Mouse (Mus musculus) CH12.LX (cell line): ENCODE measurements around the gene Pdzd9. TPM values are rescaled to one million over a fixed set of nuclear protein-coding genes. Genes with fewer than 3 reads are reported as not detected.

ENCODE experiments used
- DNase-seq: peaks from one replicate; pipeline ENCODE4 v3.0.0-alpha.2; 2013; ENCODE audit errors: extremely low read depth
- H3K27ac ChIP-seq: 2 replicates; pipeline ENCODE4 v1.5.1; 2012; ENCODE audit warnings: low read depth, mild to moderate bottlenecking, control low read depth, moderate library complexity; ENCODE audit not compliant: insufficient read depth
- H3K27me3 ChIP-seq: replicated peaks from 2 replicates; pipeline ENCODE3; 2012; ENCODE audit warnings: inconsistent platforms
- H3K36me3 ChIP-seq, 2 experiments: replicated peaks in 1 of 2; 2 replicates each; pipeline versions ENCODE3 to v1.6.1; 2012; ENCODE audit warnings: inconsistent platforms in 1 of 2, low read length in 1 of 2, mild to moderate bottlenecking in 1 of 2, mixed read lengths in 1 of 2, moderate library complexity in 1 of 2; ENCODE audit not compliant: control insufficient read depth in 1 of 2, insufficient read depth in 1 of 2
- H3K4me1 ChIP-seq, 2 experiments: 2 replicates each; pipeline ENCODE4 v1.6.1; 2012; ENCODE audit warnings: inconsistent platforms in 1 of 2, moderate library complexity in 1 of 2; ENCODE audit not compliant: insufficient read depth in 2 of 2, control insufficient read depth in 1 of 2
- H3K4me2 ChIP-seq: 2 replicates; pipeline ENCODE4 v1.6.1; 2012; ENCODE audit warnings: low read depth, mild to moderate bottlenecking, control low read depth; ENCODE audit not compliant: poor library complexity, insufficient read depth, severe bottlenecking
- H3K4me3 ChIP-seq, 3 experiments: fragments of 150-350 bp in 1 of 3; sonication (generic) in 1 of 3; replicated peaks in 1 of 3; 2 replicates each; pipeline versions ENCODE3 to v1.5.1; 2011 to 2012; ENCODE audit warnings: low read depth in 2 of 3, low read length in 2 of 3, mild to moderate bottlenecking in 2 of 3, moderate library complexity in 2 of 3, control low read depth in 1 of 3, improper control_type of control experiment in 1 of 3, inconsistent platforms in 1 of 3, mixed read lengths in 1 of 3; ENCODE audit not compliant: poor library complexity in 1 of 3
- H3K79me2 ChIP-seq: replicated peaks from 2 replicates; pipeline ENCODE4 v1.6.1; 2012; ENCODE audit warnings: mild to moderate bottlenecking, moderate library complexity; ENCODE audit not compliant: control insufficient read depth, poor library complexity, insufficient read depth, severe bottlenecking; ENCODE audit errors: extremely low read depth
- H3K9ac ChIP-seq: 2 replicates; pipeline ENCODE4 v1.6.1; 2012; ENCODE audit warnings: low read depth, mild to moderate bottlenecking, control low read depth, moderate library complexity; ENCODE audit not compliant: insufficient read depth
- H3K9me3 ChIP-seq: replicated peaks from 2 replicates; pipeline ENCODE3; 2012; ENCODE audit warnings: low read length, inconsistent platforms, mixed read lengths
- BHLHE40 ChIP-seq: IDR thresholded peaks from 2 replicates; pipeline ENCODE4 v1.6.1; 2011; ENCODE audit warnings: mild to moderate bottlenecking, low read depth, low read length, improper control_type of control experiment
- CTCF ChIP-seq, 2 experiments: IDR thresholded peaks in 1 of 2; conservative IDR thresholded peaks in 1 of 2; 2 replicates each; pipeline ENCODE4 v1.5.1; 2011 to 2012; ENCODE audit warnings: low read depth in 2 of 2, low read length in 2 of 2, improper control_type of control experiment in 1 of 2, inconsistent platforms in 1 of 2, mild to moderate bottlenecking in 1 of 2, moderate library complexity in 1 of 2
- ELF1 ChIP-seq: IDR thresholded peaks from 2 replicates; pipeline ENCODE4 v1.6.1; 2014; ENCODE audit warnings: low read depth, mild to moderate bottlenecking, inconsistent platforms, low read length, improper control_type of control experiment
- EP300 ChIP-seq: IDR thresholded peaks from 2 replicates; pipeline ENCODE4 v1.6.1; 2011; ENCODE audit warnings: low read length, improper control_type of control experiment
- ETS1 ChIP-seq: conservative IDR thresholded peaks from 2 replicates; pipeline ENCODE4 v1.6.1; 2012; ENCODE audit warnings: low read depth, mild to moderate bottlenecking, inconsistent platforms, low read length, improper control_type of control experiment, moderate library complexity
- HCFC1 ChIP-seq: IDR thresholded peaks from 2 replicates; pipeline ENCODE4 v1.6.1; 2012; ENCODE audit warnings: low read depth, mild to moderate bottlenecking, inconsistent platforms, low read length, improper control_type of control experiment
- IRF4 ChIP-seq: IDR thresholded peaks from 2 replicates; pipeline ENCODE4 v1.6.1; 2014; ENCODE audit warnings: low read depth, mild to moderate bottlenecking, inconsistent platforms, low read length, improper control_type of control experiment
- JUN ChIP-seq: IDR thresholded peaks from 2 replicates; pipeline ENCODE4 v1.6.1; 2011; ENCODE audit warnings: low read depth, mild to moderate bottlenecking, low read length, improper control_type of control experiment, moderate library complexity; ENCODE audit not compliant: insufficient read depth
- KAT2A ChIP-seq: IDR thresholded peaks from 2 replicates; pipeline ENCODE4 v1.6.1; 2012; ENCODE audit warnings: low read length, improper control_type of control experiment, inconsistent platforms; ENCODE audit not compliant: insufficient replicate concordance
- MAFK ChIP-seq: IDR thresholded peaks from 2 replicates; pipeline ENCODE4 v1.6.1; 2011; ENCODE audit warnings: low read length, improper control_type of control experiment; ENCODE audit not compliant: insufficient replicate concordance
- MAX ChIP-seq: IDR thresholded peaks from 2 replicates; pipeline ENCODE4 v1.6.1; 2011; ENCODE audit warnings: low read length, improper control_type of control experiment
- MXI1 ChIP-seq: IDR thresholded peaks from 2 replicates; pipeline ENCODE4 v1.6.1; 2011; ENCODE audit warnings: mild to moderate bottlenecking, low read depth, low read length, improper control_type of control experiment
- NRF1 ChIP-seq: IDR thresholded peaks from 2 replicates; pipeline ENCODE4 v1.6.1; 2014; ENCODE audit warnings: low read depth, mild to moderate bottlenecking, inconsistent platforms, low read length, improper control_type of control experiment, moderate library complexity
- POLR2A ChIP-seq: IDR thresholded peaks from 2 replicates; pipeline ENCODE4 v1.6.1; 2011; ENCODE audit warnings: low read depth, mild to moderate bottlenecking, improper control_type of control experiment, low read length
- RAD21 ChIP-seq: IDR thresholded peaks from 2 replicates; pipeline ENCODE4 v1.6.1; 2011; ENCODE audit warnings: low read depth, mild to moderate bottlenecking, low read length, improper control_type of control experiment, moderate library complexity
- RCOR1 ChIP-seq: conservative IDR thresholded peaks from 2 replicates; pipeline ENCODE4 v1.6.1; 2012; ENCODE audit warnings: low read depth, mild to moderate bottlenecking, inconsistent platforms, low read length, improper control_type of control experiment
- TBP ChIP-seq: conservative IDR thresholded peaks from 2 replicates; pipeline ENCODE4 v1.6.1; 2011; ENCODE audit warnings: low read depth, low read length, improper control_type of control experiment
- dilution Hi-C: fragments of 300-500 bp; cut with MboI; formaldehyde crosslinking; loops from 2 replicates; pipeline ENCODE4 v1.14.3; 2020; ENCODE audit warnings: low sequenced_read_pairs; ENCODE audit not compliant: extremely low pct_unique_long_range_greater_than_20kb, extremely low pct_ligation_motif_present
- in situ Hi-C: fragments of 300-500 bp; cut with MboI; formaldehyde crosslinking; loops from 3 replicates; pipeline ENCODE4 v1.14.3; 2019; ENCODE audit warnings: low sequenced_read_pairs, low pct_ligation_motif_present, low pct_unique_long_range_greater_than_20kb, mixed read lengths
- polyA plus RNA-seq: library from polyadenylated mRNA; unstranded; fragments of >175 nt; gene quantifications from 2 replicates; pipeline ENCODE4 v1.2.1, GENCODE M21; 2012; ENCODE audit warnings: low read depth; ENCODE audit not compliant: insufficient read length
- total RNA-seq, 2 experiments: library from RNA; depleted of rRNA; stranded (reverse); fragments of 300-350 nt in 1 of 2; fragments of >200 nt in 1 of 2; gene quantifications; 2 replicates each; pipeline ENCODE4 v1.2.3; 2012 to 2014

The Pdzd9 gene
- total and polyA plus RNA-seq, 3 experiments: 0.39 to 0.51 TPM; not detected in 1

DNA sequence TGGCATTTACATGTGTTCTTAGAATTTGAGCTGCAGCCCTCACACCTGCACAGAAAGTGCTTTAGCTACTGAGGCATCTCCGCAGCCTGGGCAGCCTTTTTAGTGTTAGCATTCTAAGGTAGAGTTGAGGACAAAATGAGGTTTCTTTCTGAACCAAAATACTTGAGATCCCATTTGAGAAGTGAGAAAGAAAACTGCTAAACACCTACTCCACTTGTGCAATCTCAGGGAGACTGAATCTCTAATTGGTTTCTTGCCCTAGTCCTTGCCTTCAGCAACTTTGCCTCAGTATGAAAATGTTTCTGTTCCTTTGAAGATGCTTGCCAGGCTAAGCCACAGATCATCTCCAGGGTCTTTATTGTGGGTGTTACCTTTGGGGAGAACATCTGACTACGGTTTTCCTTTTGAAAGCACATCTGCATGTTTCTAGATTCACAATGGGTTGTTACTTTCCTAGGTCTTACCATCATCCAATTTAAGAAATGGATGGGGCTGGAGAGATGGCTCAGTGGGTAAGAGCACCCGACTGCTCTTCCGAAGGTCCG, 23.8 kb upstream of the Pdzd9 start:
- Histone ChIP-seq H3K36me3 (peaks cover 6 to 46% of the 10 kb centered on the region in 2 experiments), H3K9me3 (no peaks in the 10 kb centered on the region), H3K27ac (no peak overlapping the region), H3K79me2 (peaks cover 4% of the 10 kb centered on the region; the same call in 1 of the 2 replicates), H3K4me3 (no peak overlapping the region), H3K4me1 (peaks cover 5 to 19% of the 10 kb centered on the region in 2 experiments; a peak in 3 of 4 replicates), H3K4me2 (no peak overlapping the region), H3K9ac (no peak overlapping the region), H3K27me3 (no peaks in the 10 kb centered on the region)
- dilution Hi-C loops (no loop called here), in situ Hi-C loops (no loop called here)
- no peak for TF ChIP-seq MAX
- TF ChIP-seq IRF4: no peak
- no peak for TF ChIP-seq EP300
- TF ChIP-seq NRF1: no peak
- TF ChIP-seq MXI1: no peak
- no peak for TF ChIP-seq CTCF (conservative IDR thresholded peaks at IDR 0.05 in 1 of 2, IDR thresholded peaks at IDR 0.05 in 1 of 2; ENCODE audit: low read depth in 2 of 2, low read length in 2 of 2)
- no peak for TF ChIP-seq RCOR1
- TF ChIP-seq JUN: no peak
- no peak for TF ChIP-seq BHLHE40
- no peak for TF ChIP-seq ELF1
- no peak for TF ChIP-seq ETS1
- no peak for DNase-seq

DNA sequence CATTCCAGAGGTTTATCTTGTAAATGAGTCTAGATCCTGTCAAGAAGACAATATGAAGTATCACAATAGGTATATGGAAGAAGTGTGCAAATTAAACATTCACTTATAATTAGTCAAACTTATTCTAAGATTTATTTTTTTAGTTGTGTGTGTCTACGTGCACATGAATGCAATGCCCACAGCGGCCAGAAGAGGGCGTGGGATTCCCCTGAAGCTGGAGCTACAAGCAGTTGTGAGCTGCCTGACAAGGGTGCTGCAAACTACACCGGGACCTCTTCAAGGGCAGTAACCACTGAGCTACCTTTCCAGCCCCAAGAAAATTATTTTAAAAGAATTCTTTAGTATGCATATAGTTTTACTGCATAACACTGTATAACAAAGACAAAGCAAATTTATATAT, 20.5 kb upstream of the Pdzd9 start:
- H3K4me1 ChIP-seq: peaks cover 5 to 14% of the 10 kb centered on the region in 2 experiments; a peak in 3 of 4 replicates

DNA sequence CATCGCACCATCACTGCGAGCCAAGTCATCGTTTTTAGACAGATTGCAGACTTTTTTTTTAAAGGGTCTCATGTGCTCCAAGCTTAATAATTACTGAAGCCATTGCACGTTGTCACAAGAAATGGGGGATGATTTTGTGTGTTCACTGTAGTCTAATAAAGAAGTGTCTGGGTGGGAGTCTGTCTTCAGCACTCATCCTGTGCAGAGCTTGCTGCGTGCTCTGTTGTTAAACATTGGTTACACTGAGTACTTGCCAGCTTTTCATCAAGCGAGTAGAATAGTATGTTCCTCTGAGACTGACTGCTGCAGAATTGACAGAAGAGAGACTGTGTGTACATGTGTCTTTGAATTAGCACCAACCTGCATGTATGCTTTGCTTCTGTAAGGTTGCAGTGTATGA, 15.1 kb upstream of the Pdzd9 start:
- Histone ChIP-seq H3K9me3 (no peaks in the 10 kb centered on the region), H3K4me3 (no peak overlapping the region), H3K4me2 (no peak overlapping the region), H3K27ac (no peak overlapping the region), H3K79me2 (peaks cover 19% of the 10 kb centered on the region), H3K27me3 (no peaks in the 10 kb centered on the region), H3K9ac (no peak overlapping the region), H3K36me3 (peaks cover 0 to 23% of the 10 kb centered on the region in 2 experiments), H3K4me1 (peaks cover 0 to 31% of the 10 kb centered on the region in 2 experiments; a peak in 3 of 4 replicates)
- in situ Hi-C loops (no loop called here), dilution Hi-C loops (no loop called here)
- no peak for DNase-seq
- no peak for TF ChIP-seq MAX
- no peak for TF ChIP-seq KAT2A
- TF ChIP-seq POLR2A: no peak
- TF ChIP-seq ETS1: no peak
- TF ChIP-seq MAFK: no peak
- TF ChIP-seq JUN: no peak
- TF ChIP-seq TBP: no peak
- TF ChIP-seq RAD21: no peak
- no peak for TF ChIP-seq RCOR1

More for the DNA sequence above, 20.5 kb upstream of the Pdzd9 start:
- Histone ChIP-seq H3K9me3 (no peaks in the 10 kb centered on the region), H3K9ac (no peak overlapping the region), H3K4me2 (no peak overlapping the region), H3K4me3 (no peak overlapping the region), H3K36me3 (peaks cover 6 to 40% of the 10 kb centered on the region in 2 experiments), H3K27ac (no peak overlapping the region), H3K27me3 (no peaks in the 10 kb centered on the region), H3K79me2 (peaks cover 3% of the 10 kb centered on the region; the same call in 1 of the 2 replicates)
- TF ChIP-seq HCFC1: no peak
- TF ChIP-seq CTCF (conservative IDR thresholded peaks at IDR 0.05 in 1 of 2, IDR thresholded peaks at IDR 0.05 in 1 of 2; ENCODE audit: low read depth in 2 of 2, low read length in 2 of 2): peak in 1 of 2 experiments; percentile 28; a peak in 2 of 4 replicates
- TF ChIP-seq MXI1: no peak
- dilution Hi-C loops: no loop called here
- DNase-seq: no peak
- in situ Hi-C loops: no loop called here
